Mouse (Mus musculus) spleen, adult 2 months (tissue): ENCODE results near the gene Hils1.

Experiments
- CTCF ChIP-seq: fragments of 200-500 bp; IDR thresholded peaks from 2 replicates; pipeline ENCODE4 v1.5.1; 2011; ENCODE audit warnings: mild to moderate bottlenecking, inconsistent platforms; ENCODE audit not compliant: insufficient read depth, insufficient read length, insufficient replicate concordance; ENCODE audit errors: extremely low read depth
- POLR2A ChIP-seq: fragments of 200-500 bp; IDR thresholded peaks from 2 replicates; pipeline ENCODE4 v1.6.1; 2011; ENCODE audit warnings: low read depth, low read length, inconsistent platforms

GRCm38 (mm10) chr11:94933584-94933983 lies 33.8 kb upstream of the Hils1 start:
- TF ChIP-seq CTCF: no peak
- no peak for TF ChIP-seq POLR2A
